Mouse (Mus musculus): ENCODE measurements around the gene Zdhhc8.

- TF ChIP-seq CTCF (IDR thresholded peaks at IDR 0.05; ENCODE audit: low read depth) (no peak), EP300 (optimal IDR thresholded peaks at IDR 0.05) (no peak)
Observed at GRCm38 (mm10) chr16:18234671-18235388, at the start of gene Zdhhc8.

Measured in stomach, postnatal 0 days (tissue).